In genomic region chr1:125519107-125519611, GRCm38 (mm10) we compare ENCODE assay signal across 7 mouse cellular contexts. TPM values are rescaled to one million over a fixed set of nuclear protein-coding genes. Genes with fewer than 3 reads are reported as not detected.
DNase-seq lines count a peak whose midpoint lies in the region; ATAC-seq and TF ChIP-seq lines count a peak whose summit lies in the region.

No protein-coding gene starts in this region.

- H3K27ac ChIP-seq in ES-E14 (ENCODE audit: insufficient read depth, low read depth, low read length, poor library complexity, severe bottlenecking) = no peak overlapping the region
- H3K27ac ChIP-seq in heart, embryonic 14.5 days (replicated peaks in 1 of 2; ENCODE audit: control insufficient read depth in 1 of 2, insufficient read depth in 1 of 2, low read depth in 2 of 2, low read length in 2 of 2) = no peak overlapping the region
- H3K27ac ChIP-seq in liver, adult 2 months (replicated peaks; ENCODE audit: insufficient read depth, low read depth, low read length) = peak overlapping the region; percentile 71
- no peak overlapping the region for H3K27ac ChIP-seq in neural tube, embryonic 15.5 days (replicated peaks)

- ATAC-seq in heart, embryonic 14.5 days (ENCODE audit: insufficient number of reproducible peaks, insufficient read depth, low FRiP score, low read depth) = peak; percentile 21; the same call in 1 of the 2 replicates
- no peak for ATAC-seq in neural tube, embryonic 15.5 days (ENCODE audit: low FRiP score)

- peak; percentile 50 for DNase-seq in CD4-positive, CD25-positive, alpha-beta regulatory T cell, adult 2 months (ENCODE audit: low read depth, low spot score)
- DNase-seq in ES-E14 (ENCODE audit: low read depth, low spot score) = peak; percentile 50
- peak; percentile 97 for DNase-seq in liver, adult 2 months (ENCODE audit: extremely low read depth, low read depth, low spot score)
- DNase-seq in skeletal muscle tissue, adult 2 months (ENCODE audit: low read depth, low spot score) = peak; percentile 21
- no peak for DNase-seq in c-Kit-positive CD71-positive TER-119-positive erythroid progenitor cells, embryonic 14.5 days (ENCODE audit: low spot score)

- no peaks in the 10 kb centered on the region for H3K27me3 ChIP-seq in heart, embryonic 14.5 days (ENCODE audit: control insufficient read depth, insufficient read depth, low read length)
- no peaks in the 10 kb centered on the region for H3K27me3 ChIP-seq in liver, adult 2 months (ENCODE audit: control insufficient read depth, insufficient read depth, low read length)
- no peaks in the 10 kb centered on the region for H3K27me3 ChIP-seq in neural tube, embryonic 15.5 days (replicated peaks)

- no peaks in the 10 kb centered on the region for H3K79me2 ChIP-seq in liver, adult 2 months (ENCODE audit: control insufficient read depth, insufficient read depth, low read length)

- no peaks in the 10 kb centered on the region for H3K36me3 ChIP-seq in ES-E14 (ENCODE audit: control insufficient read depth, insufficient read depth, low read length, poor library complexity, severe bottlenecking)
- H3K36me3 ChIP-seq in heart, embryonic 14.5 days (ENCODE audit: control insufficient read depth, insufficient read depth, low read length) = no peaks in the 10 kb centered on the region
- H3K36me3 ChIP-seq in liver, adult 2 months (ENCODE audit: control insufficient read depth, insufficient read depth, low read length) = no peaks in the 10 kb centered on the region
- no peaks in the 10 kb centered on the region for H3K36me3 ChIP-seq in neural tube, embryonic 15.5 days

- H3K4me2 ChIP-seq in heart, embryonic 14.5 days (ENCODE audit: low read length) = no peak overlapping the region
- no peak overlapping the region for H3K4me2 ChIP-seq in neural tube, embryonic 15.5 days

- H3K9ac ChIP-seq in ES-E14 (ENCODE audit: insufficient read depth, low read depth, low read length, poor library complexity, severe bottlenecking) = no peak overlapping the region
- no peak overlapping the region for H3K9ac ChIP-seq in heart, embryonic 14.5 days (ENCODE audit: low read length)
- H3K9ac ChIP-seq in liver, adult 2 months (ENCODE audit: low read depth, low read length) = no peak overlapping the region
- no peak overlapping the region for H3K9ac ChIP-seq in neural tube, embryonic 15.5 days (replicated peaks)

- 40% methylated on average over 5 of the region's 5 CpGs for WGBS in heart, embryonic 14.5 days
- 5% methylated on average over 5 of the region's 5 CpGs for WGBS in liver, adult 2 months
- WGBS in neural tube, embryonic 15.5 days = 65% methylated on average over 5 of the region's 5 CpGs

- peak; percentile 84 for TF ChIP-seq CTCF in liver, adult 2 months (IDR thresholded peaks at IDR 0.05; ENCODE audit: low read depth, low read length)

- H3K4me1 ChIP-seq in ES-E14 (ENCODE audit: control insufficient read depth in 2 of 2, insufficient read depth in 2 of 2, low read length in 2 of 2, poor library complexity in 1 of 2) = peaks cover 0 to 4% of the 10 kb centered on the region in 2 experiments; a peak in 2 of 4 replicates
- H3K4me1 ChIP-seq in heart, embryonic 14.5 days (ENCODE audit: control insufficient read depth in 2 of 2, insufficient read depth in 2 of 2, low read length in 2 of 2) = 0 out of 4 replicates have a peak, but pooled peaks cover 2 to 4% of the 10 kb centered on the region in 2 experiments
- peaks cover 6% of the 10 kb centered on the region for H3K4me1 ChIP-seq in liver, adult 2 months (ENCODE audit: control insufficient read depth, insufficient read depth, low read length)
- no peaks in the 10 kb centered on the region for H3K4me1 ChIP-seq in neural tube, embryonic 15.5 days

- no peaks in the 10 kb centered on the region for H3K9me3 ChIP-seq in ES-E14 (ENCODE audit: control insufficient read depth, insufficient read depth, low read depth, low read length)
- H3K9me3 ChIP-seq in heart, embryonic 14.5 days (ENCODE audit: control insufficient read depth, low read length) = no peaks in the 10 kb centered on the region
- no peaks in the 10 kb centered on the region for H3K9me3 ChIP-seq in neural tube, embryonic 15.5 days (replicated peaks)

- H3K4me3 ChIP-seq in ES-E14 (ENCODE audit: insufficient read depth in 1 of 2, low read depth in 1 of 2, low read length in 2 of 2, poor library complexity in 1 of 2, severe bottlenecking in 1 of 2) = no peak overlapping the region
- no peak overlapping the region for H3K4me3 ChIP-seq in heart, embryonic 14.5 days (ENCODE audit: control insufficient read depth in 1 of 2, insufficient read depth in 1 of 2, low read depth in 1 of 2, low read length in 2 of 2)
- no peak overlapping the region for H3K4me3 ChIP-seq in liver, adult 2 months (ENCODE audit: insufficient read depth, low read depth, low read length)
- no peak overlapping the region for H3K4me3 ChIP-seq in neural tube, embryonic 15.5 days (replicated peaks)

- in situ Hi-C loops in ES-E14 (cut with MboI; ENCODE audit: low sequenced_read_pairs in 2 of 2, unreplicated experiment in 2 of 2) = no loop called here

- no peak for TF ChIP-seq POLR2A in liver, adult 2 months (IDR thresholded peaks at IDR 0.05; ENCODE audit: extremely low read depth, insufficient read depth, low read length)

TF ChIP-seq in ES-E14, 5 proteins besides CTCF, POLR2A, EP300 and RAD21:
- TF ChIP-seq HCFC1 (IDR thresholded peaks at IDR 0.05; ENCODE audit: borderline replicate concordance, insufficient read depth, low read length) = no peak
- no peak for TF ChIP-seq CHD2 (IDR thresholded peaks at IDR 0.05; ENCODE audit: low read depth, low read length)
- TF ChIP-seq MAFK (IDR thresholded peaks at IDR 0.05; ENCODE audit: insufficient read depth, low read depth, low read length) = no peak
- TF ChIP-seq ZC3H11A (IDR thresholded peaks at IDR 0.05; ENCODE audit: borderline replicate concordance, low read depth, low read length) = peak; percentile 89; the same call in 1 of the 2 replicates
- TF ChIP-seq ZNF384 (IDR thresholded peaks at IDR 0.05; ENCODE audit: low read depth, low read length) = 0 out of 2 replicates have a peak, but pooled peaks have one; percentile 38

RNA-seq across cellular contexts. Expression of gene Slc35f5, which starts 41.2 kb away (rescaled TPM):
- total RNA-seq in ES-E14 (2012; rRNA removed) = 22.2 and 27.1 TPM in 2 replicates
- 88.4 and 89.9 TPM in 2 replicates for polyA plus RNA-seq in heart, embryonic 14.5 days (2014; fragmentation: Nextera tagmentation; extraction: Ambion mirVana)
- total RNA-seq in liver, adult 2 months (2014; rRNA removed) = 37.2 and 44.3 TPM in 2 replicates
- 21.5 and 24.5 TPM in 2 replicates for polyA plus RNA-seq in liver, adult 2 months (2012; rRNA removed)
- polyA plus RNA-seq in neural tube, embryonic 15.5 days (2015; fragmentation: Nextera tagmentation; extraction: Ambion mirVana) = 35.8 and 41.5 TPM in 2 replicates
